Mouse (Mus musculus): ENCODE results near the gene Gm29133.

- TF ChIP-seq CTCF (IDR thresholded peaks at IDR 0.05; ENCODE audit: low read depth) (no peak), EP300 (IDR thresholded peaks at IDR 0.05; ENCODE audit: low read depth) (no peak)
Measured at GRCm38 (mm10) chr3:75824458-75824857, 76.5 kb downstream of the Gm29133 start.
